Mouse (Mus musculus) forebrain, embryonic 13.5 days (tissue): ENCODE data around the gene Dffb. TPM values are rescaled to one million over a fixed set of nuclear protein-coding genes. Genes with fewer than 3 reads are reported as not detected.
A peak's percentile ranks its signal among the peaks of the same experiment; 100 is the strongest.

Experiments
- ATAC-seq: fragments of 200-750 bp; cut with Nextera tagmentation; 2 replicates; pipeline ENCODE4 v1.8.0; 2017
- H3K27ac ChIP-seq: fragments of 300-500 bp; sonication (generic); 2 replicates; pipeline ENCODE4 v1.5.1; 2015; ENCODE audit warnings: inconsistent platforms, mild to moderate bottlenecking, moderate library complexity
- H3K27me3 ChIP-seq: fragments of 300-500 bp; sonication (generic); 2 replicates; pipeline ENCODE4 v1.6.1; 2015; ENCODE audit warnings: mild to moderate bottlenecking, inconsistent platforms
- H3K36me3 ChIP-seq: fragments of 300-500 bp; sonication (generic); 2 replicates; pipeline ENCODE4 v1.6.1; 2015; ENCODE audit warnings: mild to moderate bottlenecking, inconsistent platforms; ENCODE audit not compliant: poor library complexity, severe bottlenecking
- H3K4me1 ChIP-seq: fragments of 300-500 bp; sonication (generic); 2 replicates; pipeline ENCODE4 v1.6.1; 2015; ENCODE audit warnings: inconsistent platforms
- H3K4me2 ChIP-seq: fragments of 300-500 bp; sonication (generic); 2 replicates; pipeline ENCODE4 v1.6.1; 2015; ENCODE audit warnings: inconsistent platforms, mild to moderate bottlenecking, moderate library complexity
- H3K4me3 ChIP-seq: fragments of 300-500 bp; sonication (generic); 2 replicates; pipeline ENCODE4 v1.5.1; 2015; ENCODE audit warnings: mild to moderate bottlenecking, inconsistent platforms
- H3K9ac ChIP-seq: fragments of 300-500 bp; sonication (generic); 2 replicates; pipeline ENCODE4 v1.6.1; 2015; ENCODE audit warnings: mild to moderate bottlenecking, inconsistent platforms
- H3K9me3 ChIP-seq: fragments of 300-500 bp; sonication (generic); replicated peaks from 2 replicates; pipeline ENCODE4 v1.6.1; 2016; ENCODE audit warnings: inconsistent platforms
- WGBS: fragments of 180-500 bp; shearing (Covaris S2); methylation state at CpG from one replicate; pipeline ENCODE4 v1.1.7; 2015; 5-methylcytosine and 5-hydroxymethylcytosine counted together
- polyA plus RNA-seq: library from polyadenylated mRNA; unstranded; fragments of >200 nt; fragmentation: Nextera tagmentation; extraction: Ambion mirVana; gene quantifications from 2 replicates; pipeline ENCODE4 v1.2.1, GENCODE M21; 2015

Gene Dffb
- polyA plus RNA-seq: 12.4 and 12.7 TPM in 2 replicates

GRCm38 (mm10) chr4:153974431-153975291 lies at the start of gene Dffb, which contains the start of gene Cep104:
TSS of gene Dffb (minus strand) at chr4:153975126.
TSS of gene Cep104 (plus strand) at chr4:153975194.
- Histone ChIP-seq H3K4me2 (peak within 1 kb of the TSS; percentile 97), H3K9me3 (no peaks in the 10 kb centered on the region), H3K36me3 (peaks cover 31% of the 10 kb centered on the region), H3K27ac (peak within 1 kb of the TSS; percentile 69), H3K9ac (peak within 1 kb of the TSS; percentile 90), H3K4me1 (peaks cover 28% of the 10 kb centered on the region), H3K27me3 (no peaks in the 10 kb centered on the region), H3K4me3 (peak within 1 kb of the TSS; percentile 92)
- ATAC-seq: peak; percentile 98
- 1% methylated on average over 68 of the region's 68 CpGs for WGBS

GRCm38 (mm10) chr4:154023754-154024601 lies 49.1 kb upstream of the Dffb start:
- no peak overlapping the region for H3K27ac ChIP-seq
- WGBS: 28% methylated on average over 8 of the region's 8 CpGs
- peaks cover 36% of the 10 kb centered on the region for H3K36me3 ChIP-seq
- H3K4me2 ChIP-seq: no peak overlapping the region
- H3K9ac ChIP-seq: peak overlapping the region; percentile 18; the same call in 1 of the 2 replicates
- H3K4me3 ChIP-seq: no peak overlapping the region
- no peaks in the 10 kb centered on the region for H3K9me3 ChIP-seq
- ATAC-seq: no peak
- H3K4me1 ChIP-seq: peaks cover 11% of the 10 kb centered on the region
- peaks cover 34% of the 10 kb centered on the region for H3K27me3 ChIP-seq

GRCm38 (mm10) chr4:154022844-154023243 lies 47.9 kb upstream of the Dffb start:
- Histone ChIP-seq H3K4me3 (no peak overlapping the region), H3K36me3 (peaks cover 48% of the 10 kb centered on the region), H3K27ac (no peak overlapping the region), H3K4me1 (peaks cover 11% of the 10 kb centered on the region), H3K9ac (no peak overlapping the region), H3K4me2 (no peak overlapping the region), H3K9me3 (no peaks in the 10 kb centered on the region), H3K27me3 (peaks cover 34% of the 10 kb centered on the region)
- 46% methylated on average over 4 of the region's 4 CpGs for WGBS
- no peak for ATAC-seq

- H3K27me3 ChIP-seq: peaks cover 34% of the 10 kb centered on the region
- no peak overlapping the region for H3K4me3 ChIP-seq
- H3K36me3 ChIP-seq: peaks cover 51% of the 10 kb centered on the region
- H3K27ac ChIP-seq: no peak overlapping the region
- no peak overlapping the region for H3K4me2 ChIP-seq
- no peaks in the 10 kb centered on the region for H3K9me3 ChIP-seq
- peaks cover 11% of the 10 kb centered on the region for H3K4me1 ChIP-seq
- 78% methylated on average over 4 of the region's 4 CpGs for WGBS
- no peak overlapping the region for H3K9ac ChIP-seq
- no peak for ATAC-seq
These were observed 47.5 kb upstream of the Dffb start for GRCm38 (mm10) chr4:154022407-154022806.

GRCm38 (mm10) chr4:154021432-154021831 lies 46.5 kb upstream of the Dffb start:
- no peak overlapping the region for H3K27ac ChIP-seq
- H3K4me2 ChIP-seq: no peak overlapping the region
- peaks cover 11% of the 10 kb centered on the region for H3K4me1 ChIP-seq
- H3K9me3 ChIP-seq: no peaks in the 10 kb centered on the region
- WGBS: 89% methylated on average over 9 of the region's 9 CpGs
- no peak overlapping the region for H3K9ac ChIP-seq
- H3K27me3 ChIP-seq: peaks cover 25% of the 10 kb centered on the region
- peaks cover 61% of the 10 kb centered on the region for H3K36me3 ChIP-seq
- no peak overlapping the region for H3K4me3 ChIP-seq
- no peak for ATAC-seq

- peaks cover 6% of the 10 kb centered on the region; the same call in 1 of the 2 replicates for H3K27me3 ChIP-seq
- H3K36me3 ChIP-seq: peaks cover 80% of the 10 kb centered on the region
- no peak overlapping the region for H3K4me3 ChIP-seq
- no peak overlapping the region for H3K27ac ChIP-seq
- H3K9ac ChIP-seq: no peak overlapping the region
- no peaks in the 10 kb centered on the region; the same call in 1 of the 2 replicates for H3K4me1 ChIP-seq
- H3K9me3 ChIP-seq: no peaks in the 10 kb centered on the region
- 72% methylated on average over 7 of the region's 7 CpGs for WGBS
- H3K4me2 ChIP-seq: no peak overlapping the region
- ATAC-seq: no peak
These were observed 44.6 kb upstream of the Dffb start for GRCm38 (mm10) chr4:154019571-154019970.

GRCm38 (mm10) chr4:154015476-154015875 lies 40.5 kb upstream of the Dffb start:
- 93% methylated on average over 6 of the region's 11 CpGs for WGBS
- no peak for ATAC-seq
- H3K36me3 ChIP-seq: peaks cover 71% of the 10 kb centered on the region

GRCm38 (mm10) chr4:154012132-154012882 lies 37.4 kb upstream of the Dffb start:
- Histone ChIP-seq H3K27ac (peak overlapping the region; percentile 57), H3K36me3 (peaks cover 42% of the 10 kb centered on the region), H3K27me3 (no peaks in the 10 kb centered on the region), H3K9me3 (no peaks in the 10 kb centered on the region), H3K4me3 (peak overlapping the region; percentile 100), H3K4me1 (peaks cover 26% of the 10 kb centered on the region), H3K4me2 (peak overlapping the region; percentile 100), H3K9ac (peak overlapping the region; percentile 97)
- 3% methylated on average over 55 of the region's 55 CpGs for WGBS
- no peak for ATAC-seq

More at GRCm38 (mm10) chr4:154015476-154015875, 40.5 kb upstream of the Dffb start:
- Histone ChIP-seq H3K9ac (no peak overlapping the region), H3K27me3 (no peaks in the 10 kb centered on the region), H3K4me1 (peaks cover 26% of the 10 kb centered on the region), H3K4me2 (no peak overlapping the region), H3K9me3 (no peaks in the 10 kb centered on the region), H3K4me3 (no peak overlapping the region), H3K27ac (no peak overlapping the region)

- no peaks in the 10 kb centered on the region for H3K27me3 ChIP-seq
- H3K9me3 ChIP-seq: no peaks in the 10 kb centered on the region
- H3K4me2 ChIP-seq: peak within 1 kb of the TSS; percentile 100
- peak within 1 kb of the TSS; percentile 97 for H3K9ac ChIP-seq
- peaks cover 26% of the 10 kb centered on the region for H3K4me1 ChIP-seq
- H3K36me3 ChIP-seq: peaks cover 42% of the 10 kb centered on the region
- under 1% methylated on average over 53 of the region's 59 CpGs for WGBS
- ATAC-seq: peak; percentile 95
- H3K4me3 ChIP-seq: peak within 1 kb of the TSS; percentile 100
- H3K27ac ChIP-seq: peak within 1 kb of the TSS; percentile 57
These were observed 36.7 kb upstream of the Dffb start, which contains the start of gene Lrrc47 for GRCm38 (mm10) chr4:154011646-154012089. TSS of gene Lrrc47 (plus strand) at chr4:154011731.

- H3K4me3 ChIP-seq: peak overlapping the region; percentile 100
- peaks cover 26% of the 10 kb centered on the region for H3K4me1 ChIP-seq
- H3K9ac ChIP-seq: peak overlapping the region; percentile 97
- 30% methylated on average over 13 of the region's 13 CpGs for WGBS
- ATAC-seq: no peak; the same call in 1 of the 2 replicates
- H3K27ac ChIP-seq: 0 out of 2 replicates have a peak overlapping the region, but pooled peaks have one; percentile 42
- no peaks in the 10 kb centered on the region for H3K27me3 ChIP-seq
- H3K9me3 ChIP-seq: no peaks in the 10 kb centered on the region
- H3K36me3 ChIP-seq: peaks cover 42% of the 10 kb centered on the region
- H3K4me2 ChIP-seq: peak overlapping the region; percentile 100
These were observed 36.1 kb upstream of the Dffb start for GRCm38 (mm10) chr4:154010907-154011645.

GRCm38 (mm10) chr4:154007759-154008158 lies 32.8 kb upstream of the Dffb start:
- no peak for ATAC-seq
- no peak overlapping the region for H3K4me2 ChIP-seq

More at GRCm38 (mm10) chr4:154007759-154008158, 32.8 kb upstream of the Dffb start:
- Histone ChIP-seq H3K9me3 (no peaks in the 10 kb centered on the region), H3K36me3 (peaks cover 47% of the 10 kb centered on the region), H3K27me3 (no peaks in the 10 kb centered on the region), H3K4me3 (no peak overlapping the region), H3K27ac (no peak overlapping the region), H3K4me1 (peaks cover 12% of the 10 kb centered on the region), H3K9ac (no peak overlapping the region)
- WGBS: 76% methylated on average over 4 of the region's 4 CpGs
